Comparison of ENCODE assay signal across 8 mouse cellular contexts in genomic region chr8:110718969-110719670, GRCm38 (mm10). TPM values are rescaled to one million over a fixed set of nuclear protein-coding genes. Genes with fewer than 3 reads are reported as not detected.
DNase-seq lines count a peak whose midpoint lies in the region; ATAC-seq and TF ChIP-seq lines count a peak whose summit lies in the region.

No protein-coding gene starts in this region.

- H3K4me2 ChIP-seq in heart, postnatal 0 days (ENCODE audit: low read depth, low read length) = no peak overlapping the region
- no peak overlapping the region for H3K4me2 ChIP-seq in midbrain, embryonic 13.5 days (replicated peaks)

- DNase-seq in cerebellum, adult 9-10 months = peak; percentile 61
- DNase-seq in cerebellum, adult 8-10 months = no peak
- DNase-seq in thymus, postnatal 4 days = peak; percentile 56
- DNase-seq in thymus, postnatal 25 days = no peak
- DNase-seq in heart, postnatal 0 days (ENCODE audit: low spot score) = peak; percentile 30
- DNase-seq in kidney, postnatal 14 days = peak; percentile 82

- no peak overlapping the region for H3K9ac ChIP-seq in heart, postnatal 0 days (replicated peaks; ENCODE audit: low read depth, low read length)
- peak overlapping the region; percentile 86; the same call in 1 of the 2 replicates for H3K9ac ChIP-seq in midbrain, embryonic 13.5 days (replicated peaks)

- WGBS in heart, postnatal 0 days = 55% methylated on average over 12 of the region's 12 CpGs
- whole genome bisulfite sequencing in midbrain, embryonic 13.5 days = 49% methylated on average over 12 of the region's 12 CpGs

- no peak overlapping the region for H3K4me3 ChIP-seq in heart, postnatal 0 days (ENCODE audit: low read depth, low read length)
- no peak overlapping the region for H3K4me3 ChIP-seq in midbrain, embryonic 13.5 days (replicated peaks)

- H3K27me3 ChIP-seq in heart, postnatal 0 days (ENCODE audit: control insufficient read depth, insufficient read depth, low read length) = no peaks in the 10 kb centered on the region
- H3K27me3 ChIP-seq in midbrain, embryonic 13.5 days = no peaks in the 10 kb centered on the region

- H3K27ac ChIP-seq in heart, postnatal 0 days (ENCODE audit: low read depth) = peak overlapping the region; percentile 47
- peak overlapping the region; percentile 39; the same call in 1 of the 2 replicates for H3K27ac ChIP-seq in midbrain, embryonic 13.5 days

- no peak for TF ChIP-seq CTCF in heart, postnatal 0 days (IDR thresholded peaks at IDR 0.05; ENCODE audit: low read depth)

- no peaks in the 10 kb centered on the region for H3K9me3 ChIP-seq in heart, postnatal 0 days (replicated peaks; ENCODE audit: control insufficient read depth, low read length)
- no peaks in the 10 kb centered on the region for H3K9me3 ChIP-seq in midbrain, embryonic 13.5 days

- ATAC-seq in heart, postnatal 0 days (ENCODE audit: insufficient read depth, low read depth) = no peak; the same call in 1 of the 2 replicates
- ATAC-seq in midbrain, embryonic 13.5 days = no peak
- ATAC-seq in frontal cortex, adult (ENCODE audit: low TSS enrichment) = no peak

- H3K4me1 ChIP-seq in heart, postnatal 0 days (ENCODE audit: control insufficient read depth, insufficient read depth) = peaks cover 46% of the 10 kb centered on the region
- H3K4me1 ChIP-seq in midbrain, embryonic 13.5 days (replicated peaks) = peaks cover 75% of the 10 kb centered on the region

- H3K36me3 ChIP-seq in heart, postnatal 0 days (replicated peaks; ENCODE audit: control insufficient read depth, insufficient read depth, low read length) = no peaks in the 10 kb centered on the region
- peaks cover 20% of the 10 kb centered on the region; the same call in 1 of the 2 replicates for H3K36me3 ChIP-seq in midbrain, embryonic 13.5 days

- TF ChIP-seq EP300 in heart, postnatal 0 days (IDR thresholded peaks at IDR 0.05; ENCODE audit: low read depth) = peak; percentile 63; the same call in 1 of the 2 replicates

RNA-seq across cellular contexts. Expression of gene Mtss1l, which starts 2.2 kb away (rescaled TPM):
- total RNA-seq in heart, postnatal 0 days (2014; rRNA removed; ENCODE audit: low replicate concordance) = 11.3 and 12.6 TPM in 2 replicates
- polyA plus RNA-seq in heart, postnatal 0 days (2015; fragmentation: Nextera tagmentation; extraction: Ambion mirVana) = 4.1 and 5.1 TPM in 2 replicates
- 13.7 and 16.6 TPM in 2 replicates for polyA plus RNA-seq in midbrain, embryonic 13.5 days (2015; fragmentation: Nextera tagmentation; extraction: Ambion mirVana)

Comparison
In these comparisons a context has a peak if more than half of its experiments do, and no peak if none do; other contexts are left out.
1. DNase-seq: peak in cerebellum, adult 9-10 months (single experiment), thymus, postnatal 4 days (single experiment), heart, postnatal 0 days (single experiment) and kidney, postnatal 14 days (single experiment); none in cerebellum, adult 8-10 months (single experiment) and thymus, postnatal 25 days (single experiment).